In genomic region chr2:131491707-131492595, GRCm38 (mm10) we compare ENCODE assay signal across 8 mouse cellular contexts. TPM values are rescaled to one million over a fixed set of nuclear protein-coding genes. Genes with fewer than 3 reads are reported as not detected.
DNase-seq lines count a peak whose midpoint lies in the region; ATAC-seq and TF ChIP-seq lines count a peak whose summit lies in the region.

No protein-coding gene starts in this region.

- H3K36me3 ChIP-seq in embryonic facial prominence, embryonic 10.5 days (replicated peaks), result no peaks in the 10 kb centered on the region
- H3K36me3 ChIP-seq in liver, adult 2 months (ENCODE audit: control insufficient read depth, insufficient read depth, low read length), result no peaks in the 10 kb centered on the region

- peak overlapping the region; percentile 92 for H3K9ac ChIP-seq in liver, adult 2 months (ENCODE audit: low read depth, low read length)

- peak; percentile 34 for DNase-seq in 3T3-L1 (ENCODE audit: low read depth, low spot score)
- peak; percentile 91 for DNase-seq in adrenal gland, postnatal 25 days
- peak; percentile 86 for DNase-seq in embryonic facial prominence, embryonic 10.5 days (ENCODE audit: low spot score)
- DNase-seq in heart, adult 18-20 months, result peak; percentile 87 to 92
- DNase-seq in kidney, adult 18-20 months, result peak; percentile 84
- peak; percentile 57 for DNase-seq in liver, adult 2 months (ENCODE audit: extremely low read depth, low read depth, low spot score)
- DNase-seq in spleen, postnatal 36 days (ENCODE audit: low spot score in 2 of 2), result peak; percentile 85 to 87

- no peaks in the 10 kb centered on the region for H3K9me3 ChIP-seq in embryonic facial prominence, embryonic 10.5 days

- peak; percentile 35; the same call in 1 of the 2 replicates for ATAC-seq in monocyte, adult 5-6 weeks (replicated peaks; ENCODE audit: insufficient number of reproducible peaks, low FRiP score, low TSS enrichment, poor library complexity, severe bottlenecking)

- TF ChIP-seq CTCF in liver, adult 2 months (IDR thresholded peaks at IDR 0.05; ENCODE audit: low read depth, low read length), result no peak

- peak overlapping the region; percentile 93 for H3K27ac ChIP-seq in embryonic facial prominence, embryonic 10.5 days (replicated peaks)
- H3K27ac ChIP-seq in liver, adult 2 months (replicated peaks; ENCODE audit: insufficient read depth, low read depth, low read length), result peak overlapping the region; percentile 29; the same call in 1 of the 2 replicates

- peaks cover 30% of the 10 kb centered on the region for H3K27me3 ChIP-seq in embryonic facial prominence, embryonic 10.5 days (replicated peaks; ENCODE audit: low read depth, poor library complexity, severe bottlenecking)
- no peaks in the 10 kb centered on the region for H3K27me3 ChIP-seq in liver, adult 2 months (ENCODE audit: control insufficient read depth, insufficient read depth, low read length)

- peaks cover 39% of the 10 kb centered on the region for H3K4me1 ChIP-seq in embryonic facial prominence, embryonic 10.5 days
- H3K4me1 ChIP-seq in liver, adult 2 months (ENCODE audit: control insufficient read depth, insufficient read depth, low read length), result peaks cover 2% of the 10 kb centered on the region

- peaks cover 1% of the 10 kb centered on the region; the same call in 1 of the 2 replicates for H3K79me2 ChIP-seq in liver, adult 2 months (ENCODE audit: control insufficient read depth, insufficient read depth, low read length)

- under 1% methylated on average over 98 of the region's 102 CpGs for WGBS in embryonic facial prominence, embryonic 10.5 days
- under 1% methylated on average over 85 of the region's 102 CpGs for WGBS in liver, adult 2 months

- peak overlapping the region; percentile 92 for H3K4me3 ChIP-seq in embryonic facial prominence, embryonic 10.5 days
- peak overlapping the region; percentile 88 for H3K4me3 ChIP-seq in liver, adult 2 months (ENCODE audit: insufficient read depth, low read depth, low read length)

- peak; percentile 75 for TF ChIP-seq POLR2A in liver, adult 2 months (IDR thresholded peaks at IDR 0.05; ENCODE audit: extremely low read depth, insufficient read depth, low read length)

RNA-seq across cellular contexts. Expression of gene Smox, which starts 0.7 kb away (rescaled TPM):
- 24.9 and 25.2 TPM in 2 replicates for total RNA-seq in adrenal gland, postnatal 25 days (2021)
- 36.0 and 42.0 TPM in 2 replicates for polyA plus RNA-seq in embryonic facial prominence, embryonic 10.5 days (2016; fragmentation: Nextera tagmentation; extraction: Ambion mirVana)
- 10 to 100 TPM; 19.4 to 23.3 TPM for total RNA-seq in heart, adult 18-20 months (2021)
- 2.8 TPM in 2 replicates for total RNA-seq in liver, adult 2 months (2014; rRNA removed)
- 4.1 and 6.0 TPM in 2 replicates for polyA plus RNA-seq in liver, adult 2 months (2012; rRNA removed)
- total RNA-seq in monocyte, adult 5-6 weeks (2017), result 8.0 to 34.0 TPM (median 20.6 TPM) in 3 replicates

Comparison
In these comparisons a context has a peak if more than half of its experiments do, and no peak if none do; other contexts are left out.
1. Peak in every context shown above with its lines: DNase-seq, ATAC-seq, H3K4me3 ChIP-seq and H3K27ac ChIP-seq.
2. DNase-seq: peak in every context shown above with its lines; median percentile 91 in adrenal gland, postnatal 25 days; 90 in heart, adult 18-20 months; 86 in embryonic facial prominence, embryonic 10.5 days; 86 in spleen, postnatal 36 days; 84 in kidney, adult 18-20 months; 57 in liver, adult 2 months; 34 in 3T3-L1.